Mouse (Mus musculus) megakaryocyte, adult 5-6 weeks (primary cell): ENCODE results near the gene Nek1. TPM values are rescaled to one million over a fixed set of nuclear protein-coding genes. Genes with fewer than 3 reads are reported as not detected.
A peak's percentile ranks its signal among the peaks of the same experiment; 100 is the strongest.

Experiments
- ATAC-seq: 2 replicates; pipeline ENCODE4 v1.8.0; 2016; ENCODE audit warnings: mild to moderate bottlenecking, inconsistent platforms; ENCODE audit not compliant: poor library complexity, severe bottlenecking
- total RNA-seq, 2 experiments: library from RNA; stranded (forward) in 1 of 2; stranded (reverse) in 1 of 2; fragments of 153-499, 151-499 nt in 1 of 2; fragments of 221-1000, 200-1000 nt in 1 of 2; gene quantifications; 2 replicates each; pipeline versions ENCODE4 v1.2.3 to v1.2.4; 2015 to 2017

Nek1 gene
- total RNA-seq (2015) (4.4 and 5.4 TPM in 2 replicates), total RNA-seq (2017) (6.2 and 6.4 TPM in 2 replicates)

- peak; percentile 91 for ATAC-seq
Observed at GRCm38 (mm10) chr8:60992910-60993638, at the start of gene Nek1. Gene Nek1, plus strand, starts transcription at chr8:60993195.

- ATAC-seq, result no peak
Observed at GRCm38 (mm10) chr8:60947503-60947902, 45.5 kb upstream of the Nek1 start.

GRCm38 (mm10) chr8:60949859-60950258 is 43.1 kb upstream of the Nek1 start:
- ATAC-seq, result no peak

GRCm38 (mm10) chr8:60951271-60951670 is 41.7 kb upstream of the Nek1 start:
- no peak for ATAC-seq

GRCm38 (mm10) chr8:60951757-60952156 is 41.2 kb upstream of the Nek1 start:
- no peak for ATAC-seq

GRCm38 (mm10) chr8:60952803-60953202 is 40.2 kb upstream of the Nek1 start:
- no peak for ATAC-seq

GRCm38 (mm10) chr8:60954281-60955014 is 38.5 kb upstream of the Nek1 start:
- peak; percentile 81 for ATAC-seq

- ATAC-seq, result no peak
Observed at GRCm38 (mm10) chr8:60956847-60957246, 36.1 kb upstream of the Nek1 start.

GRCm38 (mm10) chr8:60962763-60963162 is 30.2 kb upstream of the Nek1 start:
- ATAC-seq, result no peak

GRCm38 (mm10) chr8:60963931-60964330 is 29.1 kb upstream of the Nek1 start:
- peak; percentile 41 for ATAC-seq

GRCm38 (mm10) chr8:60964518-60964917 is 28.5 kb upstream of the Nek1 start:
- ATAC-seq, result no peak

GRCm38 (mm10) chr8:60965306-60965705 is 27.7 kb upstream of the Nek1 start:
- peak; percentile 33; the same call in 1 of the 2 replicates for ATAC-seq

GRCm38 (mm10) chr8:60965741-60966140 is 27.3 kb upstream of the Nek1 start:
- no peak for ATAC-seq

- no peak for ATAC-seq
Observed at GRCm38 (mm10) chr8:60969091-60969490, 23.9 kb upstream of the Nek1 start.

GRCm38 (mm10) chr8:60971808-60972207 is 21.2 kb upstream of the Nek1 start:
- no peak for ATAC-seq

GRCm38 (mm10) chr8:60973448-60973847 is 19.5 kb upstream of the Nek1 start:
- ATAC-seq, result peak; percentile 73

GRCm38 (mm10) chr8:60974837-60975236 is 18.2 kb upstream of the Nek1 start:
- no peak for ATAC-seq

- no peak for ATAC-seq
Observed at GRCm38 (mm10) chr8:60976818-60977217, 16.2 kb upstream of the Nek1 start.

- no peak for ATAC-seq
Observed at GRCm38 (mm10) chr8:60978496-60978895, 14.5 kb upstream of the Nek1 start.

- no peak for ATAC-seq
Observed at GRCm38 (mm10) chr8:60981388-60981787, 11.6 kb upstream of the Nek1 start.

GRCm38 (mm10) chr8:60982701-60983687 is 10.0 kb upstream of the Nek1 start, which contains the start of gene Clcn3:
Gene Clcn3, minus strand, starts transcription at chr8:60983300.
- peak; percentile 90 for ATAC-seq
